Mouse (Mus musculus) CH12.LX (cell line): Measurements from ENCODE around the gene Zmym3. TPM values are rescaled to one million over a fixed set of nuclear protein-coding genes. Genes with fewer than 3 reads are reported as not detected.

Experiments used
- DNase-seq: peaks from one replicate; pipeline ENCODE4 v3.0.0-alpha.2; 2013; ENCODE audit errors: extremely low read depth
- H3K27ac ChIP-seq: 2 replicates; pipeline ENCODE4 v1.5.1; 2012; ENCODE audit warnings: low read depth, mild to moderate bottlenecking, control low read depth, moderate library complexity; ENCODE audit not compliant: insufficient read depth
- H3K27me3 ChIP-seq: replicated peaks from 2 replicates; pipeline ENCODE3; 2012; ENCODE audit warnings: inconsistent platforms
- H3K36me3 ChIP-seq, 2 experiments: replicated peaks in 1 of 2; 2 replicates each; pipeline versions ENCODE3 to v1.6.1; 2012; ENCODE audit warnings: inconsistent platforms in 1 of 2, low read length in 1 of 2, mild to moderate bottlenecking in 1 of 2, mixed read lengths in 1 of 2, moderate library complexity in 1 of 2; ENCODE audit not compliant: control insufficient read depth in 1 of 2, insufficient read depth in 1 of 2
- H3K4me1 ChIP-seq, 2 experiments: 2 replicates each; pipeline ENCODE4 v1.6.1; 2012; ENCODE audit warnings: inconsistent platforms in 1 of 2, moderate library complexity in 1 of 2; ENCODE audit not compliant: insufficient read depth in 2 of 2, control insufficient read depth in 1 of 2
- H3K4me2 ChIP-seq: 2 replicates; pipeline ENCODE4 v1.6.1; 2012; ENCODE audit warnings: low read depth, mild to moderate bottlenecking, control low read depth; ENCODE audit not compliant: poor library complexity, insufficient read depth, severe bottlenecking
- H3K4me3 ChIP-seq, 3 experiments: fragments of 150-350 bp in 1 of 3; sonication (generic) in 1 of 3; replicated peaks in 1 of 3; 2 replicates each; pipeline versions ENCODE3 to v1.5.1; 2011 to 2012; ENCODE audit warnings: low read depth in 2 of 3, low read length in 2 of 3, mild to moderate bottlenecking in 2 of 3, moderate library complexity in 2 of 3, control low read depth in 1 of 3, improper control_type of control experiment in 1 of 3, inconsistent platforms in 1 of 3, mixed read lengths in 1 of 3; ENCODE audit not compliant: poor library complexity in 1 of 3
- H3K79me2 ChIP-seq: replicated peaks from 2 replicates; pipeline ENCODE4 v1.6.1; 2012; ENCODE audit warnings: mild to moderate bottlenecking, moderate library complexity; ENCODE audit not compliant: control insufficient read depth, poor library complexity, insufficient read depth, severe bottlenecking; ENCODE audit errors: extremely low read depth
- H3K9ac ChIP-seq: 2 replicates; pipeline ENCODE4 v1.6.1; 2012; ENCODE audit warnings: low read depth, mild to moderate bottlenecking, control low read depth, moderate library complexity; ENCODE audit not compliant: insufficient read depth
- H3K9me3 ChIP-seq: replicated peaks from 2 replicates; pipeline ENCODE3; 2012; ENCODE audit warnings: low read length, inconsistent platforms, mixed read lengths
- CHD1 ChIP-seq: IDR thresholded peaks from 2 replicates; pipeline ENCODE4 v1.6.1; 2012; ENCODE audit warnings: low read depth, low read length, improper control_type of control experiment, inconsistent platforms
- CHD2 ChIP-seq: IDR thresholded peaks from 2 replicates; pipeline ENCODE4 v1.6.1; 2011; ENCODE audit warnings: low read length, improper control_type of control experiment
- ELF1 ChIP-seq: IDR thresholded peaks from 2 replicates; pipeline ENCODE4 v1.6.1; 2014; ENCODE audit warnings: low read depth, mild to moderate bottlenecking, inconsistent platforms, low read length, improper control_type of control experiment
- EP300 ChIP-seq: IDR thresholded peaks from 2 replicates; pipeline ENCODE4 v1.6.1; 2011; ENCODE audit warnings: low read length, improper control_type of control experiment
- ETS1 ChIP-seq: conservative IDR thresholded peaks from 2 replicates; pipeline ENCODE4 v1.6.1; 2012; ENCODE audit warnings: low read depth, mild to moderate bottlenecking, inconsistent platforms, low read length, improper control_type of control experiment, moderate library complexity
- HCFC1 ChIP-seq: IDR thresholded peaks from 2 replicates; pipeline ENCODE4 v1.6.1; 2012; ENCODE audit warnings: low read depth, mild to moderate bottlenecking, inconsistent platforms, low read length, improper control_type of control experiment
- IRF4 ChIP-seq: IDR thresholded peaks from 2 replicates; pipeline ENCODE4 v1.6.1; 2014; ENCODE audit warnings: low read depth, mild to moderate bottlenecking, inconsistent platforms, low read length, improper control_type of control experiment
- JUN ChIP-seq: IDR thresholded peaks from 2 replicates; pipeline ENCODE4 v1.6.1; 2011; ENCODE audit warnings: low read depth, mild to moderate bottlenecking, low read length, improper control_type of control experiment, moderate library complexity; ENCODE audit not compliant: insufficient read depth
- JUND ChIP-seq: conservative IDR thresholded peaks from 2 replicates; pipeline ENCODE4 v1.6.1; 2011; ENCODE audit warnings: low read depth, low read length, improper control_type of control experiment
- KAT2A ChIP-seq: IDR thresholded peaks from 2 replicates; pipeline ENCODE4 v1.6.1; 2012; ENCODE audit warnings: low read length, improper control_type of control experiment, inconsistent platforms; ENCODE audit not compliant: insufficient replicate concordance
- MAX ChIP-seq: IDR thresholded peaks from 2 replicates; pipeline ENCODE4 v1.6.1; 2011; ENCODE audit warnings: low read length, improper control_type of control experiment
- MAZ ChIP-seq: IDR thresholded peaks from 2 replicates; pipeline ENCODE4 v1.6.1; 2012; ENCODE audit warnings: low read depth, mild to moderate bottlenecking, inconsistent platforms, low read length, improper control_type of control experiment, moderate library complexity
- MEF2A ChIP-seq: IDR thresholded peaks from 2 replicates; pipeline ENCODE4 v1.6.1; 2014; ENCODE audit warnings: low read depth, mild to moderate bottlenecking, inconsistent platforms, low read length, improper control_type of control experiment, borderline replicate concordance
- MXI1 ChIP-seq: IDR thresholded peaks from 2 replicates; pipeline ENCODE4 v1.6.1; 2011; ENCODE audit warnings: mild to moderate bottlenecking, low read depth, low read length, improper control_type of control experiment
- MYC ChIP-seq: IDR thresholded peaks from 2 replicates; pipeline ENCODE4 v1.6.1; 2011; ENCODE audit warnings: low read depth, mild to moderate bottlenecking, improper control_type of control experiment, low read length
- NELFE ChIP-seq: IDR thresholded peaks from 2 replicates; pipeline ENCODE4 v1.6.1; 2011; ENCODE audit warnings: low read depth, low read length, improper control_type of control experiment
- POLR2A ChIP-seq: IDR thresholded peaks from 2 replicates; pipeline ENCODE4 v1.6.1; 2011; ENCODE audit warnings: low read depth, mild to moderate bottlenecking, improper control_type of control experiment, low read length
- RAD21 ChIP-seq: IDR thresholded peaks from 2 replicates; pipeline ENCODE4 v1.6.1; 2011; ENCODE audit warnings: low read depth, mild to moderate bottlenecking, low read length, improper control_type of control experiment, moderate library complexity
- RCOR1 ChIP-seq: conservative IDR thresholded peaks from 2 replicates; pipeline ENCODE4 v1.6.1; 2012; ENCODE audit warnings: low read depth, mild to moderate bottlenecking, inconsistent platforms, low read length, improper control_type of control experiment
- SIN3A ChIP-seq: IDR thresholded peaks from 2 replicates; pipeline ENCODE4 v1.6.1; 2012; ENCODE audit warnings: low read length, improper control_type of control experiment, inconsistent platforms
- SMC3 ChIP-seq: IDR thresholded peaks from 2 replicates; pipeline ENCODE4 v1.6.1; 2011; ENCODE audit warnings: low read depth, low read length, improper control_type of control experiment
- TBP ChIP-seq: conservative IDR thresholded peaks from 2 replicates; pipeline ENCODE4 v1.6.1; 2011; ENCODE audit warnings: low read depth, low read length, improper control_type of control experiment
- TCF12 ChIP-seq: IDR thresholded peaks from 2 replicates; pipeline ENCODE4 v1.6.1; 2014; ENCODE audit warnings: low read depth, mild to moderate bottlenecking, inconsistent platforms, low read length, improper control_type of control experiment
- UBTF ChIP-seq: IDR thresholded peaks from 2 replicates; pipeline ENCODE4 v1.6.1; 2012; ENCODE audit warnings: low read depth, mild to moderate bottlenecking, inconsistent platforms, low read length, improper control_type of control experiment, moderate library complexity
- USF2 ChIP-seq: conservative IDR thresholded peaks from 2 replicates; pipeline ENCODE4 v1.6.1; 2011; ENCODE audit warnings: low read depth, low read length, improper control_type of control experiment
- ZKSCAN1 ChIP-seq: IDR thresholded peaks from 2 replicates; pipeline ENCODE4 v1.6.1; 2012; ENCODE audit warnings: low read depth, inconsistent platforms, low read length, improper control_type of control experiment, borderline replicate concordance
- dilution Hi-C: fragments of 300-500 bp; cut with MboI; formaldehyde crosslinking; loops from 2 replicates; pipeline ENCODE4 v1.14.3; 2020; ENCODE audit warnings: low sequenced_read_pairs; ENCODE audit not compliant: extremely low pct_unique_long_range_greater_than_20kb, extremely low pct_ligation_motif_present
- in situ Hi-C: fragments of 300-500 bp; cut with MboI; formaldehyde crosslinking; loops from 3 replicates; pipeline ENCODE4 v1.14.3; 2019; ENCODE audit warnings: low sequenced_read_pairs, low pct_ligation_motif_present, low pct_unique_long_range_greater_than_20kb, mixed read lengths
- polyA plus RNA-seq: library from polyadenylated mRNA; unstranded; fragments of >175 nt; gene quantifications from 2 replicates; pipeline ENCODE4 v1.2.1, GENCODE M21; 2012; ENCODE audit warnings: low read depth; ENCODE audit not compliant: insufficient read length
- total RNA-seq, 2 experiments: library from RNA; depleted of rRNA; stranded (reverse); fragments of 300-350 nt in 1 of 2; fragments of >200 nt in 1 of 2; gene quantifications; 2 replicates each; pipeline ENCODE4 v1.2.3; 2012 to 2014

Zmym3 gene
- total and polyA plus RNA-seq, 3 experiments: 16.6 to 31.3 (median 18.0) TPM

DNA sequence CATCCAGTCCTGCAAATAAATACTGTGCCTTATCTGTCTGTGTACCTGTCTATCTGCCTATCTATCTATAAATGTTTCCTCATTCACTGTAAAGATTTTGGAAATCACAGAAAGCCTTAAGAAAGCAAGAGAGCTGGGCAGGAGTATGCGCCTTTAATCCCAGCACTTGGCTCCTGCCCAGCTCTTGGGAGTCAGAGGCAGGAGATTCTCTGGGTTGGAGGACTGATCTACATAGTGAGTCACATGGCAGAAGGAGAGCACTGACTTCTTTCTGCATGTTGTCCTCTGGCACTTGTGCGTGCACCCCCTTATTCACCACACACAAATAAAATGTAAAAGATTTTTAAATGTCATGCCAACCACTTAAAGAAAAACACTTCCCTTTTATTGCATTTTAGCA lies 2.8 kb upstream of the Zmym3 start:
- in situ Hi-C loops (no loop called here), dilution Hi-C loops (no loop called here)
- peaks cover 0 to 3% of the 10 kb centered on the region in 2 experiments; a peak in 2 of 4 replicates for H3K4me1 ChIP-seq
- no peaks in the 10 kb centered on the region for H3K27me3 ChIP-seq
- peaks cover 4% of the 10 kb centered on the region; the same call in 1 of the 2 replicates for H3K79me2 ChIP-seq
- H3K36me3 ChIP-seq: no peaks in the 10 kb centered on the region
- H3K9me3 ChIP-seq: no peaks in the 10 kb centered on the region
- H3K27ac ChIP-seq: no peak overlapping the region
- no peak overlapping the region for H3K9ac ChIP-seq
- H3K4me3 ChIP-seq: no peak overlapping the region
- no peak for TF ChIP-seq EP300
- no peak for TF ChIP-seq ETS1
- no peak for TF ChIP-seq MEF2A
- TF ChIP-seq IRF4: no peak
- no peak for TF ChIP-seq KAT2A
- no peak for TF ChIP-seq SMC3
- no peak for TF ChIP-seq MXI1
- TF ChIP-seq RCOR1: no peak
- no peak for TF ChIP-seq MAX
- TF ChIP-seq JUN: no peak
- TF ChIP-seq MAZ: no peak
- TF ChIP-seq ZKSCAN1: no peak
- no peak for TF ChIP-seq ELF1
- TF ChIP-seq SIN3A: no peak
- no peak for TF ChIP-seq CHD2
- TF ChIP-seq CHD1: no peak
- TF ChIP-seq RAD21: no peak
- no peak overlapping the region for H3K4me2 ChIP-seq
- DNase-seq: no peak

DNA sequence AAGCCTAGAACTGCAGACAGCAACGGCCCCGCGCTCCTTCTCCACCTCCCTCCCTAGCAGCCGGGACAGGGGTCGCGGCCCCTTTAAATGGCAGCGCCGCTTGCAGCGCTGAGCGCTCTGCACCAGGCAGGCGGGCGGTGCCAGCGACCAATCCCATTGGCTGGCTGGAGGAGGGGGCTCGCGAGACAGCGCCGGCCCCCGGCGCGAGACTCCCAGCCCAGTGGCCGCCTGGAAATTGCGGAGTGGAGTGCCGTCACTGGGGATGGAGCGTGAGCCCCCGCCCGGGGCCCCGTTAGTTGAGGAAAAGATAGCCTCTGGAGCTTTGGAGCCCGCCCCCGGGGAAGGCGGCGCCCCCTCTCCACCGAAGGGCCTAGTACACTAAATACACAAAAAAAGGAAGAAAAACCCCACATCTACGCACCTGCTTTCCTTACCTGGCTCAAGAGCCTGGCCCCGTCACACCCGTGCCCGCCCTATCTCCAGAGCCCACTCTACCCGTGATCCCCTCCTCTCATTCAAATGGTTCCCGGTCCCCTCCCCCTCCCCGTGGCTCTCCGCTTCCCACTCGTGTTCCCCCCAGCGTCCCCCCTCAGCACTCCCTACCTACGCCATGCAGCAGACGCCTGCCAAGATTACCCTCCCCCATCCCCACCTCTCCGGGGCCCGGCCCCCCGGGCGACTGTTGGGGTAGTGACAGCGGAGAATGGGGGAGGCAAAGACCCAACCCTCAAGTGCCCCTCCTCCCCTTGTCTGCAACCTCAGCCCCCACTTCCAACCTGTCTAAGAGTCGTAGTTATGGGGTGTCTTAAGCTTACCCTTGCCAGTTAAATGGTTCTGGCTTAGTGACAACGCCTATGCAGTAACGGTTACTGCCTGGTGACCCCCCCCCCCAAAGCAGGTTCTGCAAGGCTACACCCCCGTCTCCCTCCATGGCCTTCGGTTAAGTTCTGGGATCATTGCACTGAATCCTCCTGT lies 637 bp downstream of the Zmym3 start:
- TF ChIP-seq TCF12: 0 out of 2 replicates have a peak, but pooled peaks have one; percentile 37
- TF ChIP-seq KAT2A: no peak
- peak; percentile 64 for TF ChIP-seq POLR2A
- TF ChIP-seq UBTF: no peak
- TF ChIP-seq TBP: no peak
- no peak for TF ChIP-seq MYC
- TF ChIP-seq MAZ: peak; percentile 79
- TF ChIP-seq RCOR1: no peak
- TF ChIP-seq MEF2A: no peak
- TF ChIP-seq USF2: no peak
- peak; percentile 54; the same call in 1 of the 2 replicates for TF ChIP-seq IRF4
- TF ChIP-seq CHD2: peak; percentile 98
- TF ChIP-seq HCFC1: peak; percentile 73
- peak; percentile 86 for TF ChIP-seq SIN3A
- TF ChIP-seq JUND: no peak
- peak; percentile 50; the same call in 1 of the 2 replicates for TF ChIP-seq NELFE

More for the DNA sequence above, 637 bp downstream of the Zmym3 start:
- Histone ChIP-seq H3K9me3 (no peaks in the 10 kb centered on the region), H3K79me2 (peaks cover 5% of the 10 kb centered on the region; the same call in 1 of the 2 replicates), H3K4me2 (peak overlapping the region; percentile 34), H3K4me3 (peak overlapping the region; percentile 63 to 95 (median 66)), H3K36me3 (peaks cover 3 to 19% of the 10 kb centered on the region in 2 experiments), H3K27ac (no peak overlapping the region; the same call in 1 of the 2 replicates), H3K4me1 (peaks cover 3 to 16% of the 10 kb centered on the region in 2 experiments; a peak in 3 of 4 replicates), H3K27me3 (no peaks in the 10 kb centered on the region), H3K9ac (peak overlapping the region; percentile 94)
- in situ Hi-C loops (no loop called here), dilution Hi-C loops (no loop called here)
- DNase-seq: peak; percentile 74
